Mouse (Mus musculus) naive thymus-derived CD4-positive, alpha-beta T cell, adult 2 months (primary cell): ENCODE data around the gene Syngr1.

Experiments used
- DNase-seq: peaks from one replicate; pipeline ENCODE4 v3.0.0-alpha.2; 2011; ENCODE audit warnings: low read depth

The Syngr1 gene

DNA sequence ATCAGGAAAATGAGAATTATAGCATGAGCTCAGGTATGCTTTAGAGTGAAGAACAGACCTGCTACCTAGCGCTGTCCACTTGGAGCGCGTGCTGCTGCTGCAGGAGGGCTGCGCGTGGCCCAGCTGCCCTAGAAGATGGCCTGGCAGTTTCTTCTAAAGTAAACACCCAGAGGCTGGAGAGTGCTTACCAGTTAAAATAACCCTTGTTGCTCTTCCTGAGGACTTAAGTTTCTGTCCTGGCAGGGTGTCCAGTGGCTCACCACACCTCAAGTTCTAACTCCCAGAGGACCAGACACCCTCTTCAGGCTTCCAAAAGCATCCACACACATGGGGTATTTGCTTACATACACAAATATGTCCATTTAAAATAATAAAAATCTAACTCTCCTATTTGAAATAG lies 54.3 kb downstream of the Syngr1 start:
- no peak for DNase-seq

DNA sequence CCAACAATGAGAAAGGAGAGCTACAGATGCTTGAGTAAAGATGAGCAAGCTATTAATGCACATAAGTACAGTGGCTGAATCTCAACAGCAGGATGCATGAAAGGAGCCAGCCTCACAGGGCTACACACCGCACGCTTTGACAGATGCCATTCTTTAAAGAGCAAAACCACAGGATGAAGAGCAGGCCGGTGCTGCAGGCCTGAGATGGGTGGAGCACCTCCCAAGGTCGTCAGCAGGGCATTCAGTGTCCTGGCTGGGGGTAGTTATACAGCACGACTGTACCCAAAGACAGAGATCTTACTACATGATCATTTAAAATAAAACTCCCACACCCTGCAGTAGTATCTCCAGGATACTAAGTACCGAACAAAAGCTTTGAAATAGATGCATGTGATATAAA lies 55.0 kb downstream of the Syngr1 start:
- peak; percentile 25 for DNase-seq

DNA sequence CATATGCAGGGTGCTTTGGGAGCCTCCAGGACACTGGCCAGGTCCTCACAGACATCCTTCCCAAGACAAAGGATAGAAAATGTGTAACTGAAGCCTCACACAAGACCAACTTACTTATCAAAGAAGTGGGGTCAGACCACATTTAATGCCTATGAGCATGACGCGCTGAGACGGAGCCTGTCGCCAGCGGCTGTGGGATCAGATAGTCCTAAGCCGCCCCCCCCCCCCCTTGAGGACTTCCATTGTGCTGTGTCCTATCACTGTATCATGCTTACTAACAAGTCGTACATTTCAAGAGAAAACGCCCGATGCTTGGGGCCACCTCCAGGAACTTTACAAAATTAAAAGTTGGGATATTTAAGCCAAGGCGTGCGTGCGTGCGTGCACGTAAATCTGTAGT lies 56.0 kb downstream of the Syngr1 start:
- DNase-seq = no peak

DNA sequence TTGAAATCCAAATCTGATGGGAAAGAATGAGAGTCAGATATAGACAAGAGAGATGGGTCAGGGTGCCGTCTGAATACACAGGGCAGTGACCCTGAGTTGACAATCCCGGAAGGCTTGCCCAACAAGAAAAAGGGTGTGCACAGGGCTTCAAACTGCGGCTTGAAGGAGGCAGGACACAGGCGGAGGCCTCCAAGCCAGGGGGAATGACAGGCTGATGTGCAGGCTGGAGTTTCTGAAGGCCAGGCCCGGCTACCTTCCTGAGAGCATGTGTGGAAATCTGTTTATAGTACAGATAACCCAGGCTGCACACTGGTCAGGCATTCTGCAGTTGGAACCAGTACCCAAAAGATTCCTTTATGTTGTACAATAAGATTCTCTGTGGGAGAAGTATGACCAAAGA lies 56.4 kb downstream of the Syngr1 start:
- no peak for DNase-seq

DNA sequence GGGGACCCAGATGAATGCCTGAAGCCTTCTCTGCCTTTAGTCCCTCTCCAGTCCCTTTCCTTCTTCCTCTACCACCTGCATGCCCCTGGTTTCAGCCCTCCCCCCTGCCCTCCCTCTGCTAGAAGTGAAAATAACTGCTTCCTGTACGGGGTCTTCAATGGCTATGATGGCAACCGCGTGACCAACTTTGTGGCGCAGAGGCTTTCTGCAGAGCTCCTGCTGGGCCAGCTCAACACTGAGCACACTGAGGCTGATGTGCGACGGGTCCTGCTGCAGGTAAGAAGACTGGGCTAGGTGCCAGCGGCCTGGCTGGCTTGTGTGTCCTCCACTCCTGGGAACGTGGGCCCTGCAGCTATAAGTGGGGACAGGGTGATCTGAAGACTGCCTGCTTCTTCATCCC lies 57.4 kb downstream of the Syngr1 start:
- DNase-seq = peak; percentile 39

- peak; percentile 82 for DNase-seq
Measured at GRCm38 (mm10) chr15:80149517-80149916, 58.4 kb downstream of the Syngr1 start.

GRCm38 (mm10) chr15:80152663-80153062 lies 61.5 kb downstream of the Syngr1 start:
- DNase-seq = no peak

DNA sequence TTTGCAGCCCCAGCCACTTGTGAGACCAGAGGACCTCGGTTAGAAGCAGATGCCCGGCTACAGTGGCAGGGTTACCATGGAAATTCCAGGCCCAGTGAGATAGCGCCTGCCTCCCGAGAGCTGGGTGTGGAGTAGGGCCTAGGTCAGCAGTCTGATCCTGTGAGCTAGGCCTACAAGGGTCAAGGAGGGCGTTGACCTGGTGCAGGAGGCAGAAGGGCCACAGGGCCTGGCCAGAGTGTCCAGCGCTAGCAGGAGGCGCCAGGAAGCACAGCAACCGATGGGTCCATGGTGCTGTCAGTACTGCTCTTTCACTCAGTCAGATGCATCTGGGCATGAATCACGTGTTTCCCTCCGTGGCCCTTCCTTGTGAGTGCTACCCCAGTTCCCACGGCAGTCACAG lies 62.6 kb downstream of the Syngr1 start:
- DNase-seq = no peak

DNA sequence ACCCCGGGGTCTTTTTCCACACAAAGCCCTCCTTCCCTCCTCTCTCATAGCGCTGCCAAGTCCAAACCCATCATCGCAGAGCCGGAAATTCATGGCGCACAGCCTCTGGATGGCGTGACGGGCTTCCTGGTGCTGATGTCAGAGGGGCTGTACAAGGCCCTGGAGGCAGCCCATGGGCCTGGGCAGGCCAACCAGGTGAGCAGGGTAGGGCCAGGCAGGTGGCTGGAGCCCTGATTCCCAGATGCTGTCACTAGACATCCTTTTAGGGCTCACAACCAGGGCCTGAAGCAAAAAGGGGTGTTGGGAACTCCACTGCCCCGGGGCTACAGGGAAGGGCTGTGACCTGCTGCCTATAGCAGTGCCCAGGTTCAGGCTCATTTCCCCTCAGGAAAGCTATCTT lies 64.6 kb downstream of the Syngr1 start:
- DNase-seq = no peak

GRCm38 (mm10) chr15:80157197-80157943 lies 66.2 kb downstream of the Syngr1 start:
- no peak for DNase-seq

- DNase-seq = no peak
Measured at GRCm38 (mm10) chr15:80158001-80158706, 67.0 kb downstream of the Syngr1 start.

DNA sequence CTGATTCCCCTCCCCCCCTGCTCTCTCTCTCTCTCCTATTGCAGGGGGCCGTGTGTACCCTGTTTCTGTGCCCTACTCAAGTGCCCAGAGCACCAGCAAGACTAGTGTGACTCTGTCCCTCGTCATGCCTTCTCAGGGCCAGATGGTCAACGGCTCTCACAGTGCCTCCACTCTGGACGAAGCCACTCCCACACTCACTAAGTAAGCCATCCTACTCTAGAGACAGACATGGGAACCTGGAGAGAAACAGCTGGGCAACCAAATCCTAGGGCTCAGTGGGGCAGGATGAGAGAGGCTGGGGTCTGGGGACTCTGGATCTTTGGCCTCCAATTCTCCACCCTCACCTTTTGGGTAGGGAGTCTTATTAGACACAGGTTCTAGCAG lies 67.6 kb downstream of the Syngr1 start:
- DNase-seq = no peak

DNA sequence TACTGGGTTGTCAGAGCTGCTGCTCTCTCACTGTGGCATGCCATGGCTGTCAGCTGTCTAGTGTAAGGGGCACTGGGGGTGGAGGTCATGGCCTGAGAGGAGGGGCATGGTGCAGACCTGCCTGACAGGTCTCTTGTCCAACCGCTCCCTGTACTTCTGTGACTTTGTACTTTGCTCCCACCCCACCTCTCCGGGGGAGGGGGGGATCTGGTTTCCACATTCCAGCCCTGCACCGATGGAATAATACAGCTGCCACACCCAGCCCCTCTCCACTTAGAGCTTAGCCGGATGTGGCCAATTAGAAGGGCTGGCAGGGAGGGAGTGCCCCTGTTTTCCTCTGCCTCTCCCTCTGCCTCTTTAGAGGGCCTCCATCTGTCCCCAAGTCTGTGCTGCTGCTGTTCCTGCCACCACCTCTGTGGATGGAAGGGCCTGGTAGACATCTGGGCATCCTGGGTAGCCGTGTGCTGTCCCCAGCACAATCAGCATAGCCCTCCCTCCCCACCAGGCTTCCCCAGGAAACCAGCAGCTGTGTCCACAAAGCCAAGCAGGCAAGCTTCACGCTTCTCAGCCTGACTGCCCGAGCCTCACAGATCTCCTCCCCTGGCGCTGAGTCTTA lies 68.3 kb downstream of the Syngr1 start:
- no peak for DNase-seq

DNA sequence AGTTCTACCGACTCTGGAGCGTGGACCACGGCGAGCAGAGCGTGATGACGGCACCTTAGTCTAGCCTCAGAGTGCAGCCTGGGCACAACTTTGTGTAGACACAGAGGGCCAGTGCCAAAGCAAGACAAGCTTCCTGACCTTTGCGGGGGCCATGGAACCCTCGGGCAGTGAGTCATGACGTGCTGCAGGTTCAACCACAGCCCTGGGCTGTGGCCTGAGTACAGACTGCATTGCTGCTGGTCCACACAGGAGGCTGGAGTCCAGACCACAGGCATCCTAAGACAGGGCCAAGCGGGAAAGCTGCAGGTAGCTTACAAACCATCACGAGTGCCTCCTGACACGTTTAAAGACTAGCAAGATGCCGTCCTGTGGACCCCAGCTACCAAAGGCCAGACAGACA lies 69.1 kb downstream of the Syngr1 start:
- no peak for DNase-seq

GRCm38 (mm10) chr15:80160726-80161125 lies 69.6 kb downstream of the Syngr1 start:
- no peak for DNase-seq

- DNase-seq = no peak
Measured at GRCm38 (mm10) chr15:80161199-80161598, 70.1 kb downstream of the Syngr1 start.

DNA sequence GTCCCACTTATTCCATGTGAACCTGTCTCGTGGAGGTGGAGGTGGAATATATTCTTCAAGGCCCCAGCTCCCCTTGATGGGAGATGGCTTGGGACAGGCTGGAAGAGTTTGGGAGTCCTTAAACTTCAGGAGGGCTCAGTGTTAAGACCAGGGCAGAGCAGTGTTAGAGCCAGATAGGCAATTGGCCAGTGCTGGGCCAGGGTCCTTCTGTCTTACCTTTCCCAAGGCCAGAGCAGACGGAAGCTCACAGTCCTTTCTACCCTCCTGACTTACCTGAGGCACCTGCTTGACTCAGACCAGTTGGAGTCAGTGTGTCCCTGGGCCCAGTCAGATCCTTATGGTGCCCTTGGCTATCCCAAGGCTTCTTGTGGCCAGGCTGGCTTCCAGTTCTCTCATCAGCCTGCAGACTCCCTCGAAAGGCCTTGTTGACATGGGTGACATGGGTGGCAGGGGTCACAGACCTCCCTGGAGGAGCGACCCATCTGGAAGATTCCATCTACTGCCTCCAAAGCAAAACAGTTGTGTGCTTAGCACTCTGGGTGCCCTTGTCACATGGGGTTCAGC lies 71.3 kb downstream of the Syngr1 start:
- DNase-seq = no peak

DNA sequence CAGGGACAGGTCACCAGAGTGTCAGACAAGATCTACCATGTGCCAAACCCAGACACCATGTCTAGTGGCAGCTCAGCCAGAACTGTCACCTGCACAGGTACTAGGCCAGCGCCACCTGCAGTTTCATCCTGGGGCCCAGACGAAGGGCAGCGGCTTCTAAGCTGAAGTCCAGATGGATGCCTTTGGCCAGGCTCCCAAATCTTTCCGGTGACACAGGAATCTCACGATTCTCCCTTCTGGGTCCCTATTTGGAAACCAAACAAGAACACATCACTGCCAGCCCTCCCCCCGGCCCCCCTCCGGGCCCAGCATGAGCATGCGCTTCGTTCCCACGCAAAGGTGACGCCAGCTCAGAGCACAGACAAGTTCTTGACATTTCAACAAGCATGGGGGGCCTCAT lies 72.1 kb downstream of the Syngr1 start:
- no peak for DNase-seq

- DNase-seq = no peak
Measured at GRCm38 (mm10) chr15:80163716-80164115, 72.6 kb downstream of the Syngr1 start.

DNA sequence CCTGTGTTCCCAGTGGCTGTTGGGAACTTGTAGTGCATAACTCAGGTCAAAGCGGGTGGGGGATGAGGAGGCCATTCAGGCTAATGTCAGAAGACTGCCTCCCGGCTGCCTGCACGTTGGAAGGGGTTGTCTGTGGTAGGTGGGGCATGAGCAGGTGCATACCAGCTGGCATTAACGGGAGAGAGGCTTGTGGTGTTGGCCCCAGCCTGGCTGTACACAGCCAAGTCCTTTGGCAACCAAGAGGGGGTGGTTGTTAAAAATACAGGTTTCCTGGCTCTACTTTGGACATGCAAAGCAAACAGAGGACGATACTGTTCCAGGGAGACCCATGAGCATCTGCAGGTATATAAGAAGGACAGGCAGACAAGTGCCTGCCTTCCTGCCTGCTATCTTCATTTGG lies 74.3 kb downstream of the Syngr1 start:
- no peak for DNase-seq
